Mouse (Mus musculus): Measurements from ENCODE around the gene Pepd.

DNA sequence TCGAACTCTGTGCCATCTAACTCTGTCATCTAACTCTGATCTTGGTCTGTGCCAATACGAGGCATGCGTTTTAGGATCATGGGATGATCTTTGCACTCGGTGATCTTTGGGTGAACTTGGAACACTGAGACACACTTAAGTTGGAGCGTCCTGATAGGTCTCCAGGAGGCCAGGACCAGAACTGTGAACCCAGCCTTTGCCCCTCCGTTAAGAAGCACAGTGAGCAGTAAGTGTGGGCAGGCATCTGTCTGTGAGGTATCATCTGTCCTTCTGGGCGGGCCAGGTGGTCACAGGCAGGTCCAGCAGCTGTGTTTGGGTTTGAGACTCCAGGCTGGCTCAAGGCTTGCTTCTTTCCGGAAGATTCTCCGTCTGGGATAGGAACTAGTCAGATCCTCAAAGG is 1.8 kb downstream of the Pepd start:
- TF ChIP-seq CTCF (IDR thresholded peaks at IDR 0.05; ENCODE audit: control insufficient read depth, insufficient read depth, insufficient read length) (no peak), USF1 (IDR thresholded peaks at IDR 0.05; ENCODE audit: low read depth) (no peak), MAX (IDR thresholded peaks at IDR 0.05) (no peak), FOSL1 (IDR thresholded peaks at IDR 0.05; ENCODE audit: insufficient read depth, low read length, poor library complexity, severe bottlenecking) (no peak), CEBPB (IDR thresholded peaks at IDR 0.05; ENCODE audit: low read depth) (no peak), MYOG (IDR thresholded peaks at IDR 0.05; ENCODE audit: control insufficient read depth, extremely low read depth, insufficient read length) (no peak)

Data from C2C12 (cell line).